Mouse (Mus musculus) lung, embryonic 14.5 days (tissue): ENCODE data around the gene Vmn1r209. TPM values are rescaled to one million over a fixed set of nuclear protein-coding genes. Genes with fewer than 3 reads are reported as not detected.
"Not testable (repeated sequence)": the region's sequence is repeated elsewhere in the genome, so short reads cannot be mapped to it uniquely, and the experiment has no call there.

Experiments
- ATAC-seq: fragments of 200-750 bp; cut with Nextera tagmentation; 2 replicates; pipeline ENCODE4 v1.8.0; 2017; ENCODE audit warnings: mild to moderate bottlenecking, moderate TSS enrichment, moderate library complexity; ENCODE audit not compliant: insufficient read depth
- DNase-seq: peaks from one replicate; pipeline ENCODE4 v3.0.0-alpha.2; 2015
- H3K27ac ChIP-seq: fragments of 300-500 bp; sonication (generic); 2 replicates; pipeline ENCODE4 v1.5.1; 2014; ENCODE audit warnings: low read depth, mild to moderate bottlenecking, moderate library complexity
- H3K27me3 ChIP-seq: fragments of 300-500 bp; sonication (generic); 2 replicates; pipeline ENCODE4 v1.6.1; 2014; ENCODE audit warnings: low read length, control low read depth; ENCODE audit not compliant: insufficient read depth
- H3K36me3 ChIP-seq: fragments of 300-500 bp; sonication (generic); 2 replicates; pipeline ENCODE4 v1.6.1; 2014; ENCODE audit warnings: control low read depth; ENCODE audit not compliant: insufficient read depth
- H3K4me1 ChIP-seq: fragments of 300-500 bp; sonication (generic); 2 replicates; pipeline ENCODE4 v1.6.1; 2014; ENCODE audit warnings: antibody characterized with exemption, control low read depth; ENCODE audit not compliant: insufficient read depth
- H3K4me2 ChIP-seq: fragments of 300-500 bp; sonication (generic); 2 replicates; pipeline ENCODE4 v1.6.1; 2014; ENCODE audit warnings: mild to moderate bottlenecking
- H3K4me3 ChIP-seq: fragments of 300-500 bp; sonication (generic); 2 replicates; pipeline ENCODE4 v1.5.1; 2014; ENCODE audit warnings: low read depth, low read length
- H3K9ac ChIP-seq: fragments of 300-500 bp; sonication (generic); 2 replicates; pipeline ENCODE4 v1.6.1; 2014
- H3K9me3 ChIP-seq: fragments of 300-500 bp; sonication (generic); 2 replicates; pipeline ENCODE4 v1.6.1; 2016; ENCODE audit warnings: low read depth, low read length, control low read depth
- CTCF ChIP-seq: IDR thresholded peaks from 2 replicates; pipeline ENCODE4 v1.5.1; 2016; ENCODE audit warnings: antibody characterized with exemption, low read depth
- WGBS: fragments of 180-500 bp; shearing (Covaris S2); extraction: QIAGEN DNeasy Blood & Tissue Kit; methylation state at CpG from one replicate; pipeline ENCODE4 v1.1.7; 2014; 5-methylcytosine and 5-hydroxymethylcytosine counted together
- polyA plus RNA-seq: library from polyadenylated mRNA; unstranded; fragments of >200 nt; fragmentation: Nextera tagmentation; extraction: Ambion mirVana; gene quantifications from 2 replicates; pipeline ENCODE4 v1.2.1, GENCODE M21; 2014

Vmn1r209 gene
- polyA plus RNA-seq, result not detected in 2 replicates

GRCm38 (mm10) chr13:22809582-22809981, at the start of gene Vmn1r209:
Vmn1r209 (minus strand) TSS chr13:22809682.
- not testable (repeated sequence) for H3K27ac ChIP-seq, ATAC-seq, DNase-seq, H3K27me3 ChIP-seq, H3K9ac ChIP-seq, H3K4me1 ChIP-seq, H3K4me3 ChIP-seq, H3K36me3 ChIP-seq, H3K9me3 ChIP-seq, H3K4me2 ChIP-seq

GRCm38 (mm10) chr13:22857461-22857860, 48.0 kb upstream of the Vmn1r209 start, which contains the start of gene Vmn1r211:
Vmn1r211 (minus strand) TSS chr13:22857561.
- no peaks in the 10 kb centered on the region for H3K36me3 ChIP-seq
- DNase-seq, result no peak
- no peak within 1 kb of the TSS for H3K9ac ChIP-seq
- WGBS, result 61% methylated on average over 1 of the region's 1 CpGs
- H3K4me2 ChIP-seq, result no peak within 1 kb of the TSS
- no peak for ATAC-seq
- H3K9me3 ChIP-seq, result no peaks in the 10 kb centered on the region
- H3K27ac ChIP-seq, result no peak within 1 kb of the TSS
- H3K4me3 ChIP-seq, result no peak within 1 kb of the TSS
- TF ChIP-seq CTCF, result no peak
- H3K27me3 ChIP-seq, result no peaks in the 10 kb centered on the region
- H3K4me1 ChIP-seq, result no peaks in the 10 kb centered on the region

- no peaks in the 10 kb centered on the region for H3K4me1 ChIP-seq
- no peaks in the 10 kb centered on the region for H3K36me3 ChIP-seq
- DNase-seq (no peak), ATAC-seq (no peak)
- no peak overlapping the region for H3K4me3 ChIP-seq
- no peak for TF ChIP-seq CTCF
- H3K9ac ChIP-seq, result no peak overlapping the region
- no peaks in the 10 kb centered on the region for H3K27me3 ChIP-seq
- no peaks in the 10 kb centered on the region for H3K9me3 ChIP-seq
- 64% methylated on average over 4 of the region's 4 CpGs for WGBS
- H3K27ac ChIP-seq, result no peak overlapping the region
- no peak overlapping the region for H3K4me2 ChIP-seq
These were observed 45.3 kb upstream of the Vmn1r209 start for GRCm38 (mm10) chr13:22854760-22855159.

- DNase-seq (no peak), ATAC-seq (no peak)
- Histone ChIP-seq H3K4me3 (no peak overlapping the region), H3K27me3 (no peaks in the 10 kb centered on the region), H3K36me3 (no peaks in the 10 kb centered on the region), H3K4me2 (no peak overlapping the region), H3K27ac (no peak overlapping the region), H3K9me3 (no peaks in the 10 kb centered on the region), H3K9ac (no peak overlapping the region), H3K4me1 (no peaks in the 10 kb centered on the region)
- TF ChIP-seq CTCF, result no peak
- WGBS, result 77% methylated on average over 1 of the region's 1 CpGs
These were observed 37.3 kb upstream of the Vmn1r209 start for GRCm38 (mm10) chr13:22846798-22847197.

GRCm38 (mm10) chr13:22844304-22844703, 34.8 kb upstream of the Vmn1r209 start:
- not testable (repeated sequence) for H3K27ac ChIP-seq, H3K9me3 ChIP-seq, ATAC-seq, H3K27me3 ChIP-seq, H3K36me3 ChIP-seq, DNase-seq, H3K4me2 ChIP-seq, H3K4me1 ChIP-seq, H3K9ac ChIP-seq, H3K4me3 ChIP-seq
- WGBS, result 76% methylated on average over 3 of the region's 3 CpGs

- ATAC-seq (no peak), DNase-seq (no peak)
- no peak within 1 kb of the TSS for H3K9ac ChIP-seq
- H3K36me3 ChIP-seq, result no peaks in the 10 kb centered on the region
- WGBS, result 48% methylated on average over 4 of the region's 4 CpGs
- H3K4me1 ChIP-seq, result no peaks in the 10 kb centered on the region
- H3K27me3 ChIP-seq, result no peaks in the 10 kb centered on the region
- H3K4me2 ChIP-seq, result no peak within 1 kb of the TSS
- TF ChIP-seq CTCF, result no peak
- no peak within 1 kb of the TSS for H3K27ac ChIP-seq
- H3K9me3 ChIP-seq, result no peaks in the 10 kb centered on the region
- H3K4me3 ChIP-seq, result no peak within 1 kb of the TSS
These were observed 21.8 kb upstream of the Vmn1r209 start, which contains the start of gene Vmn1r210 for GRCm38 (mm10) chr13:22831248-22831647. Vmn1r210 (minus strand) TSS chr13:22831348.

GRCm38 (mm10) chr13:22829395-22829794, 19.9 kb upstream of the Vmn1r209 start:
- H3K4me3 ChIP-seq, H3K4me1 ChIP-seq, DNase-seq, H3K27ac ChIP-seq, H3K27me3 ChIP-seq, H3K36me3 ChIP-seq, H3K9me3 ChIP-seq, H3K9ac ChIP-seq, H3K4me2 ChIP-seq, ATAC-seq: not testable (repeated sequence)
- WGBS, result 23% methylated on average over 7 of the region's 7 CpGs

- not testable (repeated sequence) for ATAC-seq, DNase-seq, H3K9me3 ChIP-seq, H3K27ac ChIP-seq, H3K4me2 ChIP-seq, H3K4me1 ChIP-seq, H3K4me3 ChIP-seq, H3K36me3 ChIP-seq, H3K27me3 ChIP-seq, H3K9ac ChIP-seq
- 75% methylated on average over 1 of the region's 1 CpGs for whole genome bisulfite sequencing
These were observed 12.1 kb upstream of the Vmn1r209 start for GRCm38 (mm10) chr13:22821601-22822000.

- H3K27ac ChIP-seq, H3K36me3 ChIP-seq, ATAC-seq, H3K9ac ChIP-seq, H3K4me2 ChIP-seq, H3K4me1 ChIP-seq, H3K4me3 ChIP-seq, DNase-seq, H3K9me3 ChIP-seq, H3K27me3 ChIP-seq: not testable (repeated sequence)
- WGBS, result 81% methylated on average over 3 of the region's 3 CpGs
These were observed 21.4 kb downstream of the Vmn1r209 start for GRCm38 (mm10) chr13:22788096-22788495.

- not testable (repeated sequence) for H3K27ac ChIP-seq, H3K4me3 ChIP-seq, H3K4me1 ChIP-seq, DNase-seq, H3K4me2 ChIP-seq, H3K36me3 ChIP-seq, H3K9me3 ChIP-seq, H3K27me3 ChIP-seq, ATAC-seq, H3K9ac ChIP-seq
These were observed 25.3 kb downstream of the Vmn1r209 start for GRCm38 (mm10) chr13:22784159-22784558.

- not testable (repeated sequence) for H3K27ac ChIP-seq, H3K9me3 ChIP-seq, H3K36me3 ChIP-seq, DNase-seq, H3K4me3 ChIP-seq, ATAC-seq, H3K9ac ChIP-seq, H3K27me3 ChIP-seq, H3K4me1 ChIP-seq, H3K4me2 ChIP-seq
- WGBS, result no CpG with 5 or more reads among the region's 7 CpGs
These were observed 32.2 kb downstream of the Vmn1r209 start, which contains the start of gene Vmn1r208 for GRCm38 (mm10) chr13:22777300-22777699. Vmn1r208 (minus strand) TSS chr13:22777400.
